Mouse (Mus musculus) limb, embryonic 13.5 days (tissue): ENCODE measurements around the gene Cpne5. TPM values are rescaled to one million over a fixed set of nuclear protein-coding genes. Genes with fewer than 3 reads are reported as not detected.
"Not testable (repeated sequence)": the region's sequence is repeated elsewhere in the genome, so short reads cannot be mapped to it uniquely, and the experiment has no call there.

Source experiments
- ATAC-seq: fragments of 200-750 bp; cut with Nextera tagmentation; 2 replicates; pipeline ENCODE4 v1.8.0; 2017; ENCODE audit warnings: low read depth, moderate number of reproducible peaks, moderate TSS enrichment; ENCODE audit not compliant: low FRiP score
- H3K27ac ChIP-seq: fragments of 300-500 bp; sonication (generic); 2 replicates; pipeline ENCODE4 v1.5.1; 2015; ENCODE audit warnings: inconsistent platforms, mild to moderate bottlenecking, moderate library complexity
- H3K27me3 ChIP-seq: fragments of 300-500 bp; sonication (generic); 2 replicates; pipeline ENCODE4 v1.6.1; 2015; ENCODE audit warnings: mild to moderate bottlenecking, inconsistent platforms
- H3K36me3 ChIP-seq: fragments of 300-500 bp; sonication (generic); 2 replicates; pipeline ENCODE4 v1.6.1; 2015; ENCODE audit warnings: inconsistent platforms, mild to moderate bottlenecking, moderate library complexity
- H3K4me1 ChIP-seq: fragments of 300-500 bp; sonication (generic); 2 replicates; pipeline ENCODE4 v1.6.1; 2015; ENCODE audit warnings: inconsistent platforms
- H3K4me2 ChIP-seq: fragments of 300-500 bp; sonication (generic); replicated peaks from 2 replicates; pipeline ENCODE4 v1.6.1; 2015; ENCODE audit warnings: inconsistent platforms, mild to moderate bottlenecking, moderate library complexity
- H3K4me3 ChIP-seq: fragments of 300-500 bp; sonication (generic); 2 replicates; pipeline ENCODE4 v1.5.1; 2015; ENCODE audit warnings: moderate library complexity, mild to moderate bottlenecking, inconsistent platforms
- H3K9ac ChIP-seq: fragments of 300-500 bp; sonication (generic); 2 replicates; pipeline ENCODE4 v1.6.1; 2015; ENCODE audit warnings: mild to moderate bottlenecking, inconsistent platforms
- H3K9me3 ChIP-seq: fragments of 300-500 bp; sonication (generic); 2 replicates; pipeline ENCODE4 v1.6.1; 2016; ENCODE audit warnings: inconsistent platforms
- WGBS: fragments of 180-500 bp; shearing (Covaris S2); methylation state at CpG from one replicate; pipeline ENCODE4 v1.1.7; 2015; 5-methylcytosine and 5-hydroxymethylcytosine counted together
- polyA plus RNA-seq: library from polyadenylated mRNA; unstranded; fragments of >200 nt; fragmentation: Nextera tagmentation; extraction: Ambion mirVana; gene quantifications from 2 replicates; pipeline ENCODE4 v1.2.1, GENCODE M21; 2015

The Cpne5 gene
- polyA plus RNA-seq, 1 experiment from 2014 or later = 10.4 TPM

- no peaks in the 10 kb centered on the region for H3K9me3 ChIP-seq
- ATAC-seq = no peak
- H3K27me3 ChIP-seq = no peaks in the 10 kb centered on the region
- peak overlapping the region; percentile 85; the same call in 1 of the 2 replicates for H3K9ac ChIP-seq
- H3K4me1 ChIP-seq = peaks cover 40% of the 10 kb centered on the region
- H3K27ac ChIP-seq = peak overlapping the region; percentile 97
- peak overlapping the region; percentile 78 for H3K4me2 ChIP-seq
- peaks cover 20% of the 10 kb centered on the region for H3K36me3 ChIP-seq
- H3K4me3 ChIP-seq = peak overlapping the region; percentile 76
- WGBS = 77% methylated on average over 5 of the region's 5 CpGs
Measured at GRCm38 (mm10) chr17:29264760-29265159, 26.8 kb upstream of the Cpne5 start.

- H3K27me3 ChIP-seq = no peaks in the 10 kb centered on the region
- ATAC-seq = peak; percentile 64; the same call in 1 of the 2 replicates
- WGBS = 8% methylated on average over 38 of the region's 38 CpGs
Measured at GRCm38 (mm10) chr17:29263840-29264633, 26.1 kb upstream of the Cpne5 start, which contains the start of gene Ppil1. Gene Ppil1 (minus strand): TSS chr17:29264186.

GRCm38 (mm10) chr17:29263417-29263816, 25.4 kb upstream of the Cpne5 start:
- Histone ChIP-seq H3K4me2 (peak overlapping the region; percentile 78), H3K36me3 (peaks cover 26% of the 10 kb centered on the region), H3K9ac (peak overlapping the region; percentile 85), H3K9me3 (no peaks in the 10 kb centered on the region), H3K4me3 (peak overlapping the region; percentile 76), H3K4me1 (peaks cover 36% of the 10 kb centered on the region), H3K27me3 (no peaks in the 10 kb centered on the region), H3K27ac (peak overlapping the region; percentile 97)
- no peak for ATAC-seq
- under 1% methylated on average over 14 of the region's 14 CpGs for WGBS

More at GRCm38 (mm10) chr17:29263840-29264633, 26.1 kb upstream of the Cpne5 start, which contains the start of gene Ppil1:
- Histone ChIP-seq H3K4me2 (peak within 1 kb of the TSS; percentile 78), H3K36me3 (peaks cover 22% of the 10 kb centered on the region), H3K9ac (peak within 1 kb of the TSS; percentile 85), H3K9me3 (no peaks in the 10 kb centered on the region), H3K4me1 (peaks cover 35% of the 10 kb centered on the region), H3K4me3 (peak within 1 kb of the TSS; percentile 76), H3K27ac (peak within 1 kb of the TSS; percentile 97)

- Histone ChIP-seq H3K4me1 (peaks cover 39% of the 10 kb centered on the region), H3K36me3 (peaks cover 38% of the 10 kb centered on the region), H3K4me2 (peak overlapping the region; percentile 78), H3K9me3 (no peaks in the 10 kb centered on the region), H3K27me3 (no peaks in the 10 kb centered on the region), H3K4me3 (peak overlapping the region; percentile 76), H3K9ac (peak overlapping the region; percentile 53; the same call in 1 of the 2 replicates), H3K27ac (no peak overlapping the region)
- WGBS = 60% methylated on average over 2 of the region's 2 CpGs
- ATAC-seq = no peak
Measured at GRCm38 (mm10) chr17:29262259-29262649, 24.3 kb upstream of the Cpne5 start.

- Histone ChIP-seq H3K4me3 (peak overlapping the region; percentile 76), H3K9ac (peak overlapping the region; percentile 8; the same call in 1 of the 2 replicates), H3K9me3 (no peaks in the 10 kb centered on the region), H3K27ac (no peak overlapping the region), H3K4me1 (peaks cover 39% of the 10 kb centered on the region), H3K36me3 (peaks cover 43% of the 10 kb centered on the region), H3K4me2 (peak overlapping the region; percentile 78), H3K27me3 (no peaks in the 10 kb centered on the region)
- ATAC-seq = no peak
- 92% methylated on average over 22 of the region's 22 CpGs for WGBS
Measured at GRCm38 (mm10) chr17:29261603-29262258, 23.8 kb upstream of the Cpne5 start.

GRCm38 (mm10) chr17:29260501-29260900, 22.5 kb upstream of the Cpne5 start:
- no peak overlapping the region for H3K9ac ChIP-seq
- no peak for ATAC-seq
- no peak overlapping the region for H3K4me2 ChIP-seq
- WGBS = 96% methylated on average over 15 of the region's 15 CpGs
- peaks cover 56% of the 10 kb centered on the region for H3K36me3 ChIP-seq
- no peak overlapping the region for H3K4me3 ChIP-seq
- peaks cover 39% of the 10 kb centered on the region for H3K4me1 ChIP-seq
- no peaks in the 10 kb centered on the region for H3K9me3 ChIP-seq
- no peaks in the 10 kb centered on the region for H3K27me3 ChIP-seq
- H3K27ac ChIP-seq = no peak overlapping the region

GRCm38 (mm10) chr17:29259489-29259888, 21.5 kb upstream of the Cpne5 start:
- peaks cover 36% of the 10 kb centered on the region for H3K4me1 ChIP-seq
- H3K27me3 ChIP-seq = no peaks in the 10 kb centered on the region
- peak; percentile 57 for ATAC-seq
- H3K4me2 ChIP-seq = no peak overlapping the region
- no peak overlapping the region for H3K27ac ChIP-seq
- H3K9ac ChIP-seq = no peak overlapping the region
- H3K36me3 ChIP-seq = peaks cover 63% of the 10 kb centered on the region
- H3K4me3 ChIP-seq = no peak overlapping the region
- no peaks in the 10 kb centered on the region for H3K9me3 ChIP-seq
- 9% methylated on average over 3 of the region's 3 CpGs for WGBS

- H3K27ac ChIP-seq = no peak overlapping the region
- H3K36me3 ChIP-seq = peaks cover 69% of the 10 kb centered on the region
- no peak for ATAC-seq
- no peak overlapping the region for H3K4me3 ChIP-seq
- no peaks in the 10 kb centered on the region for H3K27me3 ChIP-seq
- H3K4me2 ChIP-seq = no peak overlapping the region
- peaks cover 32% of the 10 kb centered on the region for H3K4me1 ChIP-seq
- WGBS = 92% methylated on average over 2 of the region's 2 CpGs
- no peaks in the 10 kb centered on the region for H3K9me3 ChIP-seq
- H3K9ac ChIP-seq = no peak overlapping the region
Measured at GRCm38 (mm10) chr17:29258921-29259320, 21.0 kb upstream of the Cpne5 start.

- peaks cover 31% of the 10 kb centered on the region for H3K4me1 ChIP-seq
- no peak for ATAC-seq
- H3K9me3 ChIP-seq = no peaks in the 10 kb centered on the region
- H3K9ac ChIP-seq = no peak overlapping the region
- H3K4me2 ChIP-seq = no peak overlapping the region
- H3K4me3 ChIP-seq = no peak overlapping the region
- H3K27ac ChIP-seq = no peak overlapping the region; the same call in 1 of the 2 replicates
- WGBS = 60% methylated on average over 10 of the region's 10 CpGs
- H3K36me3 ChIP-seq = peaks cover 75% of the 10 kb centered on the region
- H3K27me3 ChIP-seq = no peaks in the 10 kb centered on the region
Measured at GRCm38 (mm10) chr17:29258025-29258558, 20.1 kb upstream of the Cpne5 start.

GRCm38 (mm10) chr17:29257001-29257511, 19.1 kb upstream of the Cpne5 start:
- Histone ChIP-seq H3K4me3 (no peak overlapping the region), H3K27me3 (no peaks in the 10 kb centered on the region), H3K9ac (0 out of 2 replicates have a peak overlapping the region, but pooled peaks have one; percentile 13), H3K36me3 (peaks cover 85% of the 10 kb centered on the region), H3K4me1 (peaks cover 30% of the 10 kb centered on the region), H3K9me3 (no peaks in the 10 kb centered on the region), H3K27ac (no peak overlapping the region), H3K4me2 (no peak overlapping the region)
- 93% methylated on average over 10 of the region's 10 CpGs for WGBS
- ATAC-seq = no peak

GRCm38 (mm10) chr17:29256507-29256906, 18.5 kb upstream of the Cpne5 start:
- 71% methylated on average over 6 of the region's 6 CpGs for WGBS
- H3K27ac ChIP-seq = no peak overlapping the region; the same call in 1 of the 2 replicates
- H3K36me3 ChIP-seq = peaks cover 89% of the 10 kb centered on the region
- H3K4me3 ChIP-seq = no peak overlapping the region
- H3K27me3 ChIP-seq = no peaks in the 10 kb centered on the region
- no peaks in the 10 kb centered on the region for H3K9me3 ChIP-seq
- H3K4me2 ChIP-seq = no peak overlapping the region
- peaks cover 30% of the 10 kb centered on the region for H3K4me1 ChIP-seq
- no peak for ATAC-seq
- no peak overlapping the region for H3K9ac ChIP-seq

- not testable (repeated sequence) for H3K4me2 ChIP-seq, H3K27me3 ChIP-seq, H3K9me3 ChIP-seq, H3K9ac ChIP-seq, ATAC-seq, H3K4me3 ChIP-seq, H3K27ac ChIP-seq
- H3K36me3 ChIP-seq = peaks cover 89% of the 10 kb centered on the region
- WGBS = 96% methylated on average over 6 of the region's 6 CpGs
- peaks cover 27% of the 10 kb centered on the region for H3K4me1 ChIP-seq
Measured at GRCm38 (mm10) chr17:29254784-29255183, 16.8 kb upstream of the Cpne5 start.
